Mouse (Mus musculus) E14TG2a.4 (cell line): ENCODE data around the gene Dzank1.

Experiments used
- H3K27me3 ChIP-seq: 2 replicates; pipeline ENCODE4 v1.6.1; 2014; ENCODE audit warnings: low read length, control low read depth; ENCODE audit not compliant: insufficient read depth
- H3K36me3 ChIP-seq: 2 replicates; pipeline ENCODE4 v1.6.1; 2014; ENCODE audit warnings: low read length, control low read depth; ENCODE audit not compliant: insufficient read depth
- H3K4me1 ChIP-seq: replicated peaks from 2 replicates; pipeline ENCODE4 v1.6.1; 2014; ENCODE audit warnings: low read depth, low read length, control low read depth
- H3K4me3 ChIP-seq: replicated peaks from 2 replicates; pipeline ENCODE4 v1.5.1; 2014; ENCODE audit warnings: mild to moderate bottlenecking, low read length
- H3K9me3 ChIP-seq: 2 replicates; pipeline ENCODE4 v1.6.1; 2014; ENCODE audit warnings: low read length, control low read depth
- CTCF ChIP-seq: conservative IDR thresholded peaks from 2 replicates; pipeline ENCODE4 v1.5.1; 2014; ENCODE audit warnings: low read length
- NANOG ChIP-seq: IDR thresholded peaks from 2 replicates; pipeline ENCODE4 v1.6.1; 2014; ENCODE audit warnings: borderline replicate concordance, low read length, mixed read lengths
- POU5F1 ChIP-seq: IDR thresholded peaks from 2 replicates; pipeline ENCODE4 v1.6.1; 2014; ENCODE audit warnings: low read length, borderline replicate concordance

The Dzank1 gene

DNA sequence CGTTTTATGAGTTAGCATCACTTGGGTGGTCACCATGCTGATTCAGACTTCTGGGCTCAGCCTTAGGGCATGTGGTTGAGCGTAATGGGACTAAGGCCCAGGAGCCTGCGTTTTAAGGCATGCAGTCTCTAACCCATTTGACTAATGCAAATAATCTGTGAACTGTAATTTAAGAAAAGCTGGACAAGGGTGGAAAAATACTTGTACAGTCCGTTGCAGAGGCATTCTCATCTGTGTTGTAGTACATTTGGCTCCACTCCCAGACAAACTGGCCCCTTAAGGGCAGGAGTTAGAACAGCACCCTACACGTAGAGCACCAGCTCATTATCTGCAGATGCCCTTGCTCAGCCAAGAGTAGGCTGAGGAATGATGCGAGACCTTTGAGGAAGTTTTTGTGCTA, 17.4 kb upstream of the Dzank1 start:
- no peak overlapping the region for H3K4me3 ChIP-seq
- no peak for TF ChIP-seq NANOG
- no peak for TF ChIP-seq CTCF
- TF ChIP-seq POU5F1: no peak
- no peaks in the 10 kb centered on the region for H3K9me3 ChIP-seq
- no peaks in the 10 kb centered on the region for H3K4me1 ChIP-seq
- peaks cover 68% of the 10 kb centered on the region for H3K36me3 ChIP-seq
- H3K27me3 ChIP-seq: no peaks in the 10 kb centered on the region

DNA sequence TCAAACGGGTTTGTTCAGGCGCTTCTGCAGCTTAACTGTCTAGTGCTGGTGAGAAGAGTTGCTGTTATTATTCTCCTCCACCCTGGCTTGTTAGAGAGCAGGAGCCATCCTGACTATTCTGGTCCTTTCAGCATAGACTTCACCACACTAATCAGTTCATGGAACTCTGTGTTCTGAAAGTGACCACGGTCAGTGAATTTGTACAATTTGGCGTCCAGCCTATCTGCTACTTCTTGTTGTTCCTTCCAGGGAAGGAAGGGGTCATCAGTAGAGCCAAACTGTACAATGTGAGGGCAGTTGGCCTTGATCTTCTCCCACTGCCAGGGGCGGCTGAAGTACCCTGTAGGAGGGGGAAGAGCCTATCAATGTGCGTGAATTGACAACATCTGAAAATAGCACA, 16.5 kb upstream of the Dzank1 start:
- TF ChIP-seq POU5F1 (no peak), NANOG (no peak), CTCF (no peak)
- Histone ChIP-seq H3K9me3 (no peaks in the 10 kb centered on the region), H3K27me3 (no peaks in the 10 kb centered on the region), H3K36me3 (peaks cover 78% of the 10 kb centered on the region), H3K4me3 (no peak overlapping the region), H3K4me1 (no peaks in the 10 kb centered on the region)

DNA sequence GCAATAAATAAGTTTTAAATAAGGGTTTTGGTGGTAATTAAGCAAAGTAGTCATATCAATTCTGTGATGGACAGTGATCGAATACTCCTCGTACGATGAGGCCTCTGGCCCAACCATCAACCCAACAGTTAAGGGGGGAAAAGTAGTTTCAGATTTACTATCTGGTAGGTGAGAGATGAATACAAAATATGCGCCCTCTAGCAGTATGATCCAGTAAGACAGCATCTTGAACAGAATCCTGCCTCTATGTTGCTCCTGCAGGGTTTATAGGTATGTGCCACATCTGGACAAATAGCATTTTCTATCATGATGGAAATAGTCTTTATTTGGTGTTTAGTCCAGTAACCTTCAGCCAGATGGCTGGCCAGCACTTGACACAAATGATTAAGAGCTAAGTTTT, 14.0 kb upstream of the Dzank1 start:
- H3K36me3 ChIP-seq: peaks cover 82% of the 10 kb centered on the region
- TF ChIP-seq NANOG: no peak
- no peak for TF ChIP-seq POU5F1
- TF ChIP-seq CTCF: no peak
- no peak overlapping the region for H3K4me3 ChIP-seq
- no peaks in the 10 kb centered on the region for H3K9me3 ChIP-seq
- no peaks in the 10 kb centered on the region for H3K4me1 ChIP-seq
- no peaks in the 10 kb centered on the region for H3K27me3 ChIP-seq

DNA sequence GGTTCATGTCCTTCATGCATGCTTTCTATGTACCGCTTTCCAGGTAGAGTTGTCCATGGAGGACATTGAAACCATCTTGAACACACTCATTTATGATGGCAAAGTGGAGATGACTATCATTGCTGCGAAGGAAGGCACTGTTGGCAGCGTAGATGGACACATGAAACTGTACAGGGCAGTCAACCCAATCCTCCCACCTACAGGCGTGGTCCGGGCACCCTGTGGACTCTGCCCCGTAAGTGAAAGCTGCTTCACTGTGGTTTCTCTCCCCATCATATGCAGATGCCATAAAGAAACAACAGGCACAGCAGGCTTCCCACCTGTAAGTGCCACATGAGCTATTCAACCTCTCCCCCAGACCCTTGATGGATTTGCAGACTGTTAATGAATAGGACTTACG, 9.9 kb upstream of the Dzank1 start:
- Histone ChIP-seq H3K27me3 (no peaks in the 10 kb centered on the region), H3K9me3 (no peaks in the 10 kb centered on the region), H3K4me3 (no peak overlapping the region), H3K36me3 (peaks cover 91% of the 10 kb centered on the region), H3K4me1 (no peaks in the 10 kb centered on the region)
- TF ChIP-seq NANOG (no peak), CTCF (no peak), POU5F1 (no peak)

DNA sequence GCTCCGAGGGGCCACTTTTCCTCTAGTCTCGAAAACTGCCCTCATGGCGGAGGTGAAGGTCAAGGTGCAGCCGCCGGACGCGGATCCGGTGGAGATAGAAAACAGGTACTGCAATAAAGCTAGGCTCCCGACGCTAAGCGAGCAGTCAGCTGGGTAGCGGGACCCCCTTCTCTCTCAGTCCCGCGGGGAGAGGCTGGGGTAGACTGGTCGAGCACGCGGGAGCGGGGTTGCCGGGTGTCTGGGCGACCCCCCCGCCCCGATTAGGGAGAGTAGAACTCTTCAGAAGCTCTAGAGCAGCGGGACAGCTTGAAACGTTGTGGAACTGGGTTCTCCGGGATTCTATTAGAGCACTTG, 584 bp upstream of the Dzank1 start:
- TF ChIP-seq NANOG (no peak), POU5F1 (no peak), CTCF (no peak)
- H3K4me3 ChIP-seq: peak overlapping the region; percentile 97
- H3K27me3 ChIP-seq: peaks cover 13% of the 10 kb centered on the region
- H3K4me1 ChIP-seq: peaks cover 20% of the 10 kb centered on the region
- peaks cover 31% of the 10 kb centered on the region for H3K36me3 ChIP-seq
- no peaks in the 10 kb centered on the region for H3K9me3 ChIP-seq

DNA sequence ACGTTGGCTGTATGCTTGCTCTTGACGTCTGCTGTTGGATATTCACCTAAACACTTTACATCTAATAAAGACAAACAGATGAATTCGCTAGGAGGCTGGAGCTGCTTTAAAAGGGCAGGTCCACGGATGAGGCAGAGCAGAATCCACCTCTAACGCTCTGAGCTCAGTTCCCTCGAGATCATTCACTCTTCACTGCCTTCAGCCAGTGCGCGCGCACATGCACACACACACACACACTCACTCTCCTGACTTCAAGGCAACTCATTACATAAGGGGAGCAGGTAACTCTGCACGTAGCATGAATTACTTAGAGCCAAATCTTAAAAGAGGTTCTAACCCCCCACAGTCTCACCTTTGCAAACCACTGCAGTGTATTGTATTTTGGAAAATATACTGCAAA, 1.4 kb downstream of the Dzank1 start:
- peaks cover 16% of the 10 kb centered on the region for H3K36me3 ChIP-seq
- TF ChIP-seq CTCF (no peak), NANOG (no peak), POU5F1 (no peak)
- no peaks in the 10 kb centered on the region for H3K9me3 ChIP-seq
- H3K4me1 ChIP-seq: peaks cover 20% of the 10 kb centered on the region
- peaks cover 13% of the 10 kb centered on the region for H3K27me3 ChIP-seq
- H3K4me3 ChIP-seq: no peak overlapping the region

DNA sequence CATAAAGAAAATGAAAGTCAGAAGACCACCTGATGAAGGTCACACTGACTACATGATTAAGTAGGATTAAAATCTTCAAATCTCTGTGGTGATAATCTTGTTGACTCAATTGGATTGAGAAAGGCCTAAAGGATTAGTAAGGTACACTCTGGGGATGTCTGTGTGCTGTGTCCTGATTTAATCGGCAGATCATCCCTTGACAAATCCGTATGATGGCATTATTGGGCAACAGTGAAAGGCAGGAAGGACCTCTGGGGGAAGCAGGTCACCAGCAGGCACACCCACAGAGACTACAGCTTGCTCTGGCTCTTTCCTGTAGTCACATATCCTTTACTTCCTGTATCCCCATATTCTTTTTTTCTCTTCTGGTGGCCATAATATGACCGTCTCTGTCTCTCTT, 7.4 kb downstream of the Dzank1 start:
- TF ChIP-seq CTCF (no peak), NANOG (no peak), POU5F1 (no peak)
- no peaks in the 10 kb centered on the region for H3K27me3 ChIP-seq
- no peak overlapping the region for H3K4me3 ChIP-seq
- no peaks in the 10 kb centered on the region for H3K36me3 ChIP-seq
- H3K4me1 ChIP-seq: no peaks in the 10 kb centered on the region
- H3K9me3 ChIP-seq: no peaks in the 10 kb centered on the region

DNA sequence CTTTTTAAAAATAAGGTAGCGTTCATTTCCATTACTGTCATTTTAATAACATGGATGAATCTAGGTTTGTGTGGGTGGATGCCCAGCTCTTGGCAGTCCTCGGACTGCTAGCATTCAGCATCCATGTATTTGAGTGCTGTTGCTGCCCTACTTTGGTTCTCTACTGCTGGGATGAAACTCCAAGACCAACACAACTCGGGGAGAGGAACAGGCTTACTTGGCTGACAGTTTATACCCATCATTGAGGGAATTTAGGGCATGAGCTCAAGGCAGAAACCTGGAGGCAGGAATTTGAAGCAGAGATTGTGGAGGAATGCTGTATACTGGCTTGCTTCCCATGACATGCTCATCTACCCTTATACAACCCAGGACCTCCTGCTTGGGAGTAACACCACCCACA, 12.6 kb downstream of the Dzank1 start:
- no peaks in the 10 kb centered on the region for H3K4me1 ChIP-seq
- no peaks in the 10 kb centered on the region for H3K9me3 ChIP-seq
- no peaks in the 10 kb centered on the region for H3K27me3 ChIP-seq
- no peaks in the 10 kb centered on the region for H3K36me3 ChIP-seq
- TF ChIP-seq NANOG (no peak), POU5F1 (no peak), CTCF (no peak)
- no peak overlapping the region for H3K4me3 ChIP-seq

DNA sequence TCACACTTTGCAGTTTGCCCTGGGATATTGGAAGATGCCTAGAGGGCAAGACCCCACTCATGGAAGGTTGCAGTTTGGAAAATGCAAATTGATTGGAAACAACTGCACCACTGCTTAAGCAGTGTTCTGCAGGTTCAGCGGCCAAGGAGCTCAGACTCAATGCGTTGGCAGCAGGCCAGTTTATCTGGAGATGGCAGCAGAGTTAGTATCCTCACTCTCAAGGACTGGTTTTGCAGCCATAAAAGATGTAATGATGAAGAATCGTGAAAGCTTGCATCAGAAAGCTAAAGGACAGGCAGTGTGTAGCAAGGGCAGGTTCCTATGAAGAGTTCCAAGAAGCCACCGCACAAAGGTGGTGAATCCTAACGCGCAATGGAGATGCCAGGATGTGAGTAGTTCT, 25.1 kb downstream of the Dzank1 start:
- H3K4me3 ChIP-seq: no peak overlapping the region
- no peaks in the 10 kb centered on the region for H3K4me1 ChIP-seq
- TF ChIP-seq NANOG (no peak), POU5F1 (no peak), CTCF (no peak)
- H3K36me3 ChIP-seq: no peaks in the 10 kb centered on the region
- H3K27me3 ChIP-seq: no peaks in the 10 kb centered on the region
- no peaks in the 10 kb centered on the region for H3K9me3 ChIP-seq
